Mouse (Mus musculus): ENCODE measurements around the gene Zfp750. TPM values are rescaled to one million over a fixed set of nuclear protein-coding genes. Genes with fewer than 3 reads are reported as not detected.

The Zfp750 gene
- polyA plus RNA-seq, 1 experiment from 2014 or later: 0.55 TPM

DNA sequence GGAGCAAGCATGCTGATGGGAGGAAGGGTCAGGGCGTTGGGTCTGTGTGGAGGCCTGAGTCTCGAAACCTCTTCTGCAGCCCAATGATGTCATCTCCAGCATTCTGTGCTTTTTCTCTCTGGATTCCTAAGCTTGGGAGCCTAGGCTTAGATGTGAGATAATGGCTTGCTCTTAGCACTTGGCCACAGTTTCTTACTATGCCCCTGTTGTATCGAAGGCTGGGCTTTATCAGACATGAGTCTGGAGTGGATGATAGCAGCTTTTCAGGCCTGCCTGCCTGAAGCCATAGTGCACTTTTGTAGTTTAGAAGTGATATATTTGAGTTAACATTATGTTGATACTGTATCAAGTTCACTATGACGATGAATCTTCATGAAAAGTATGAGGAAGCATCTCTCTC lies 17.6 kb downstream of the Zfp750 start:
- 56% methylated on average over 4 of the region's 4 CpGs for WGBS
- ATAC-seq (replicated peaks; ENCODE audit: extremely low read depth, insufficient read depth, low FRiP score): no peak
- H3K4me2 ChIP-seq (ENCODE audit: low read depth, low read length): no peak overlapping the region
- H3K36me3 ChIP-seq (ENCODE audit: control insufficient read depth, insufficient read depth): peaks cover 11% of the 10 kb centered on the region
- H3K9me3 ChIP-seq (replicated peaks; ENCODE audit: control insufficient read depth, low read length): no peaks in the 10 kb centered on the region
- H3K27ac ChIP-seq (ENCODE audit: low read length): no peak overlapping the region
- no peak overlapping the region for H3K4me3 ChIP-seq (ENCODE audit: low read length)
- no peaks in the 10 kb centered on the region for H3K27me3 ChIP-seq (ENCODE audit: control insufficient read depth, insufficient read depth, low read length)
- no peak overlapping the region for H3K9ac ChIP-seq (ENCODE audit: low read length)
- H3K4me1 ChIP-seq (ENCODE audit: control insufficient read depth, insufficient read depth, low read length): peaks cover 4% of the 10 kb centered on the region

DNA sequence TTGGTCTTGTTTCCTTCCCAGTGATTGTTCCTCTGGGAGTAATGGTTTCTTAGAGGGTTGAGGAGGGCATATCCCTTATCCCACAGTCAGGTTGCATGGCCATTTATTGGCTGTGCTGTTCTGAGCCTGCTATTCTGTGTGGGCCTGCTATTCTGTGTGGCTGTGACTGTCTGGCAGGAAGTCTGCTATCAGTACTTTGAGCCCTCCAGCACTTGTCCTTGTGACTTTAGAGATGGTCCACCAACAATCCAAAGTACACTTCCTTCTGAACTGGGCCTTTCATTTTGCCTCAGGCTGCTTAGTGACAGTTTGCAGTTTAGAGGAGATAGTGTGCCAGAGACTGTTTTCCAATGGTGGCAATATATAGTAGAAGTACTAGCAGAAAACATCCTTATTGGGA lies 18.5 kb downstream of the Zfp750 start:
- Histone ChIP-seq H3K27ac (ENCODE audit: low read length) (no peak overlapping the region), H3K4me1 (ENCODE audit: control insufficient read depth, insufficient read depth, low read length) (peaks cover 5% of the 10 kb centered on the region), H3K4me2 (ENCODE audit: low read depth, low read length) (no peak overlapping the region), H3K36me3 (ENCODE audit: control insufficient read depth, insufficient read depth) (peaks cover 11% of the 10 kb centered on the region), H3K9me3 (replicated peaks; ENCODE audit: control insufficient read depth, low read length) (no peaks in the 10 kb centered on the region), H3K9ac (ENCODE audit: low read length) (no peak overlapping the region), H3K27me3 (ENCODE audit: control insufficient read depth, insufficient read depth, low read length) (no peaks in the 10 kb centered on the region), H3K4me3 (ENCODE audit: low read length) (no peak overlapping the region)
- no peak for ATAC-seq (replicated peaks; ENCODE audit: extremely low read depth, insufficient read depth, low FRiP score)

DNA sequence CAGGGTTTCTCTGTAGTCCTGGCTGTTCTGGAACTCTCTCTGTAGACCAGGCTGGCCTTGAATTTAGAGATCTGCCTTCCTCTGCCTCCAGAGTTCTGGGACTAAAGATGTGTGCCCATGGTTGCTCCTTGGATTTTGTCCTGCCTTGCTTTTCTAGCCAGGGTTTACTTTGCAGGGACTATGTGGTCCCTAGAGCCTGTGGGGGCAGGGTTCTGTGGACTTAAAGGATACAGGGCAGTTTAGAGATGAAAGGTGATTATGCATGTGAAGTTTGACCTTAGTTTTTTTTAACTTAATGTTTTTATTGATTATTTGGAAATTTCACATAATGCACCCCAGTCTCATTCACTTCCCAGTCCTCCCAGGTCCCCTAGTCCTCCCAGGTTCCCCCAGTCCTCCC lies 28.5 kb downstream of the Zfp750 start:
- no peaks in the 10 kb centered on the region for H3K9me3 ChIP-seq (replicated peaks; ENCODE audit: control insufficient read depth, low read length)
- no peak overlapping the region for H3K4me2 ChIP-seq (ENCODE audit: low read depth, low read length)
- no peak for ATAC-seq (replicated peaks; ENCODE audit: extremely low read depth, insufficient read depth, low FRiP score)

DNA sequence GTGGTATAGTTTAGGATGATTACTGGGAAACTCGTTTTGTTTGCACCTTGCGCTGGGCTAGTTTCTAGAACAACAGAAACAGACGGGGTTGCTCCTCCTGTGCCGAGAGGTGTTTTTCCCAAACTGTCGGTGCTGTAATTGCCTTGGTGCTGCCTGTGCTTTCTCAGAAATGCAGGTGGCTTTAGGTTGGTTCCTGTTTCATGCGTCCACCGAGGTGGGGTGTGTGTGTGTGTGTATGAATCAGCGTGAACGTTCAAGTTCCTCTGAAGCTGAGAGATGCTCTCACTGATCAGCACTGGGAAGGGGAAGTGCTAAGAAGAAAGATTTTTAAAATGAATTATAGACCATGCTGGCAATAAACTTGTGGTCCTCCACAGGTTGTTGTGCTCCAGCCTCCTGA lies 33.3 kb downstream of the Zfp750 start:
- 84% methylated on average over 9 of the region's 9 CpGs for WGBS
- Histone ChIP-seq H3K4me1 (ENCODE audit: control insufficient read depth, insufficient read depth, low read length) (no peaks in the 10 kb centered on the region), H3K9me3 (replicated peaks; ENCODE audit: control insufficient read depth, low read length) (no peaks in the 10 kb centered on the region), H3K9ac (ENCODE audit: low read length) (no peak overlapping the region), H3K4me2 (ENCODE audit: low read depth, low read length) (no peak overlapping the region), H3K36me3 (ENCODE audit: control insufficient read depth, insufficient read depth) (peaks cover 2% of the 10 kb centered on the region; the same call in 1 of the 2 replicates), H3K4me3 (ENCODE audit: low read length) (no peak overlapping the region), H3K27ac (ENCODE audit: low read length) (no peak overlapping the region), H3K27me3 (ENCODE audit: control insufficient read depth, insufficient read depth, low read length) (no peaks in the 10 kb centered on the region)
- ATAC-seq (replicated peaks; ENCODE audit: extremely low read depth, insufficient read depth, low FRiP score): no peak

More for the DNA sequence above, 28.5 kb downstream of the Zfp750 start:
- H3K27ac ChIP-seq (ENCODE audit: low read length): no peak overlapping the region
- H3K36me3 ChIP-seq (ENCODE audit: control insufficient read depth, insufficient read depth): peaks cover 2% of the 10 kb centered on the region; the same call in 1 of the 2 replicates
- H3K27me3 ChIP-seq (ENCODE audit: control insufficient read depth, insufficient read depth, low read length): no peaks in the 10 kb centered on the region
- H3K4me1 ChIP-seq (ENCODE audit: control insufficient read depth, insufficient read depth, low read length): 0 out of 2 replicates have a peak, but pooled peaks cover 2% of the 10 kb centered on the region
- H3K9ac ChIP-seq (ENCODE audit: low read length): no peak overlapping the region
- no peak overlapping the region for H3K4me3 ChIP-seq (ENCODE audit: low read length)

DNA sequence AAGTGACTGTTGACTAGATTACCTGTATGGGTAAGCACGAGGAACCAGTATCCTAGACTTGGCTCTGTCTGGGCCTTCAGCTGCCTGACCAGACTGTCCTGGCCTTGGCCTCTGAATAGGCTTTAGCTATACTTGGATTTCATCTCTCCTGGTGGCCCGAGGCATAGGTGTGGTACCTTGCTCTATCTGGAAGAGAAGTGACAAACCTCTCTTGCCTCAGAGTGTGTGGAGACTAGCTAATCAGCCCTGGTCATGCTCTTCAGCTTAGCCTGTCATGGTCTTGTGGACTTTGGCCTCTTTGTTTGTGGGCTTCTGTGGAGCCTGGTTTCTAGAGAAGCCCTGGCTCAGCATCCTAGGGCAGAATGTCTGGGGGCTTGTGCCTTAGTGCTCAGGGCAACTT lies 38.0 kb downstream of the Zfp750 start:
- Histone ChIP-seq H3K4me2 (ENCODE audit: low read depth, low read length) (no peak overlapping the region), H3K27me3 (ENCODE audit: control insufficient read depth, insufficient read depth, low read length) (no peaks in the 10 kb centered on the region), H3K9ac (ENCODE audit: low read length) (no peak overlapping the region), H3K4me3 (ENCODE audit: low read length) (no peak overlapping the region), H3K4me1 (ENCODE audit: control insufficient read depth, insufficient read depth, low read length) (no peaks in the 10 kb centered on the region), H3K27ac (ENCODE audit: low read length) (no peak overlapping the region), H3K36me3 (ENCODE audit: control insufficient read depth, insufficient read depth) (peaks cover 7% of the 10 kb centered on the region; the same call in 1 of the 2 replicates), H3K9me3 (replicated peaks; ENCODE audit: control insufficient read depth, low read length) (no peaks in the 10 kb centered on the region)
- 87% methylated on average over 2 of the region's 2 CpGs for WGBS
- no peak for ATAC-seq (replicated peaks; ENCODE audit: extremely low read depth, insufficient read depth, low FRiP score)

DNA sequence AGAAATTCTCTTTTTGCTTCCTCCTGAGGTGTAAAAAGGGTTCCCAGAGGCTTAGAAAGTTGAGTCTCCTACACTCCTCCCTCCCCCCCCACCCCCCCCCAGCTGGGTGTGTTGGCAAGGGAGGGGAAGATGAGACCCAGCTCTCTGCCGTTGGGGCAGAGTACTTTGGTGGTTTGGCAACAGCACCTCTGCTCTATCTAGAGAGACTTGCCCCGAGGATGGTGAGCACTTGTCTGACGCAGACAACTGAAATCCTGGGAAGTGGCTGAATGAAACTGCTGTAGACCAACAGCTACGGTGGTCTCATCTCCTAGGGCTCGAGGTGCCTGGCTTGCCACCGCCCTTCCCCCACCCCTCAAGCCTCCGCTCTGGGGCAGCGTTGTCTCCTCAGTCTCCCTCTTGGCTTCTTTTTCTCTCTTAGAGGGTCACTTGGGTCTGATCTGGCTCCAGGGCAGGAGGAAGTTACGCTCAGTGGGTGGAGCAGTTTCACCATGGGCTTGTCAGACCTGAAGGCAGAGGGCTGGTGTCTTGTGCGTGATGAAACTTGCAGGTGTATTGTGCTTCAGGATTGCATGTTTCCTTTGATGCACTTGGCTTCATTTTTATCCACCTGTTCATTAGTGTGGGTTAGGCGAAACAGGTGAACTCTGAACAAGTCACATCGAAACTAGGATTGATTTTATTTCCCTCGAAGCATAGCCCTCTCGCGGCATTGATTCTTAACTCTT lies 39.5 kb downstream of the Zfp750 start:
- Histone ChIP-seq H3K4me2 (ENCODE audit: low read depth, low read length) (no peak overlapping the region), H3K9ac (ENCODE audit: low read length) (no peak overlapping the region), H3K36me3 (ENCODE audit: control insufficient read depth, insufficient read depth) (peaks cover 7% of the 10 kb centered on the region; the same call in 1 of the 2 replicates), H3K27ac (ENCODE audit: low read length) (no peak overlapping the region), H3K27me3 (ENCODE audit: control insufficient read depth, insufficient read depth, low read length) (no peaks in the 10 kb centered on the region), H3K9me3 (replicated peaks; ENCODE audit: control insufficient read depth, low read length) (no peaks in the 10 kb centered on the region), H3K4me3 (ENCODE audit: low read length) (no peak overlapping the region), H3K4me1 (ENCODE audit: control insufficient read depth, insufficient read depth, low read length) (no peaks in the 10 kb centered on the region)
- ATAC-seq (replicated peaks; ENCODE audit: extremely low read depth, insufficient read depth, low FRiP score): no peak
- WGBS: 85% methylated on average over 15 of the region's 15 CpGs

DNA sequence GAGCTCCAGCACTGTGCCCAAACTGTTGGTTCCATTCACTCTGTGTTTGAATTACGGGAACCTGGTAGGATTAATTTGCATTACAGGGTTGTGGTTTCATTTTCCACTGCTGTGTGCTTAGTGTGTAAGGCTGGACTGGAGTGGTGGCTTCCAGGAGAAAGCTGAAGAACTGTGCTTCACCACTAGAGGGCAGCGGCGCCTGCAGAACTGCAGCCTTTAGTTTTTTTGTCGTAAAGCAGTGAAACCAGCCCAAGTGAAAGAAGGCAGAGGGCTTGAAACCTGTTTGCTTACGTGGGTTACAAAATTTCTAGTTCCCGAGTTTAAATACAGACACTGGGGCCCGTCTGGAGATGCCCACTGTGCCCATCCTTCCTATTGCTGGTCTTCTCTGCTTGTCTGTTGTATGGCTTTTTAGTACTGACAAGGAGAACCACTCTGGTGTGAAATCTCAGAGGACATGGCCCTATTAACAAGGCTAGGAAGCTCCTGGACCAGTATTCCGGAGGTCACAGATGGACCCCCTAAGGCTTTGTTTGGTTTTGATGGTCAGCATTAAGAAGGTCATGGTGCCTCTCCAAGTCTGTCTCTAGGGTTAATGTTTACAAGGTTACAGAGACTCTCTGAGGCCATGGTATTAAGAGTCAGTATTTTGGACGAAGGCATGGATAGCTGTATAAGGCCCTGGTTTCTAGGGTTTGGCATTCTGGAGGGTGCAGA lies 43.3 kb downstream of the Zfp750 start:
- Histone ChIP-seq H3K9me3 (replicated peaks; ENCODE audit: control insufficient read depth, low read length) (no peaks in the 10 kb centered on the region), H3K9ac (ENCODE audit: low read length) (no peak overlapping the region), H3K36me3 (ENCODE audit: control insufficient read depth, insufficient read depth) (0 out of 2 replicates have a peak, but pooled peaks cover 4% of the 10 kb centered on the region), H3K4me3 (ENCODE audit: low read length) (no peak overlapping the region), H3K27me3 (ENCODE audit: control insufficient read depth, insufficient read depth, low read length) (no peaks in the 10 kb centered on the region), H3K27ac (ENCODE audit: low read length) (no peak overlapping the region), H3K4me1 (ENCODE audit: control insufficient read depth, insufficient read depth, low read length) (no peaks in the 10 kb centered on the region), H3K4me2 (ENCODE audit: low read depth, low read length) (no peak overlapping the region)
- ATAC-seq (replicated peaks; ENCODE audit: extremely low read depth, insufficient read depth, low FRiP score): no peak
- WGBS: 32% methylated on average over 9 of the region's 9 CpGs

DNA sequence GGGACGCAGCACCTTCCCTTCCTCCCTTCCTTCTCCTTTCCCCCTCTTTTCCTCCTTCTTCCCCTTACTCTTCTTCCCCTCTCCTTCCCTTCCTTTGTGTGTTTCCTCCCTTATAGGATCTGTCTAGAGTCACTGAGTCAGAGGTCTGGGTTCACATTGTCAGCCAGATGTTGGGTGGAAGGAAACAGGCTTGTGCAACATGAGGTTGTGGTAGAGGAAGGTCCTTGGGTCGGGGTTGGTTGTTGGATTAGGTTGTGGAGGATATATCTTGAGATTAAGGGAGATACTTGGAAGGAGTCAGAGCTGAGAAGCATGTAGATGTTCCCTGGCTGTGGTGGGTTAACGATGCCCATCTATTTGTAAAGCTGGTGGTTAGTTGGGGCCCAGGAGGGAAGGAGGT lies 44.3 kb downstream of the Zfp750 start:
- no peak for ATAC-seq (replicated peaks; ENCODE audit: extremely low read depth, insufficient read depth, low FRiP score)
- Histone ChIP-seq H3K9ac (ENCODE audit: low read length) (no peak overlapping the region), H3K4me2 (ENCODE audit: low read depth, low read length) (no peak overlapping the region), H3K9me3 (replicated peaks; ENCODE audit: control insufficient read depth, low read length) (no peaks in the 10 kb centered on the region), H3K36me3 (ENCODE audit: control insufficient read depth, insufficient read depth) (0 out of 2 replicates have a peak, but pooled peaks cover 4% of the 10 kb centered on the region), H3K27ac (ENCODE audit: low read length) (no peak overlapping the region), H3K4me3 (ENCODE audit: low read length) (no peak overlapping the region), H3K27me3 (ENCODE audit: control insufficient read depth, insufficient read depth, low read length) (no peaks in the 10 kb centered on the region), H3K4me1 (ENCODE audit: control insufficient read depth, insufficient read depth, low read length) (no peaks in the 10 kb centered on the region)
- WGBS: 71% methylated on average over 3 of the region's 3 CpGs

DNA sequence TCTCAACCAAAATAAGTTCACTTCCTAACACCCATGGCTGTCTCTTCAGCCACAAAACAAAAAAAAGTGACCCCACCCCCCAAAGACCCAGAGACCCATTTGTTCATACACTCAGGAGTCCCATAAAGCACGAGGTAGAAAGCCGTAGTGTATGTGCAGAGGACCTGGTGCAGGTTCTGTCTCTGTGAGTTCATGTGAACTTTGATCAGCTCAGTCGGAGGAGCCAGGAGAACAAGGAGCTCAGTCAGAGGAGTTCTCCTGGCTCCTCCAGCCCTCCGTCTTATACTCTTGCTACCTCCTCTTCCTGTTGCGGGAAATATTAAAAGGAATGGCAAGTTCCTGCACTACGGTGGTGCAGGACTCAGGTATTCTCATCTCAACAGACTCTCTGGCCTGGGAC lies 51.7 kb downstream of the Zfp750 start:
- no peak overlapping the region for H3K4me2 ChIP-seq (ENCODE audit: low read depth, low read length)
- H3K4me1 ChIP-seq (ENCODE audit: control insufficient read depth, insufficient read depth, low read length): no peaks in the 10 kb centered on the region
- H3K9ac ChIP-seq (ENCODE audit: low read length): no peak overlapping the region
- no peaks in the 10 kb centered on the region for H3K27me3 ChIP-seq (ENCODE audit: control insufficient read depth, insufficient read depth, low read length)
- H3K27ac ChIP-seq (ENCODE audit: low read length): no peak overlapping the region
- WGBS: 92% methylated on average over 6 of the region's 6 CpGs
- no peak for ATAC-seq (replicated peaks; ENCODE audit: extremely low read depth, insufficient read depth, low FRiP score)
- no peak overlapping the region for H3K4me3 ChIP-seq (ENCODE audit: low read length)
- H3K36me3 ChIP-seq (ENCODE audit: control insufficient read depth, insufficient read depth): peaks cover 11% of the 10 kb centered on the region; the same call in 1 of the 2 replicates
- H3K9me3 ChIP-seq (replicated peaks; ENCODE audit: control insufficient read depth, low read length): no peaks in the 10 kb centered on the region
